Mouse (Mus musculus): ENCODE data around the gene Anxa1. TPM values are rescaled to one million over a fixed set of nuclear protein-coding genes. Genes with fewer than 3 reads are reported as not detected.

The Anxa1 gene
- total and polyA plus RNA-seq, 3 experiments: not detected

DNA sequence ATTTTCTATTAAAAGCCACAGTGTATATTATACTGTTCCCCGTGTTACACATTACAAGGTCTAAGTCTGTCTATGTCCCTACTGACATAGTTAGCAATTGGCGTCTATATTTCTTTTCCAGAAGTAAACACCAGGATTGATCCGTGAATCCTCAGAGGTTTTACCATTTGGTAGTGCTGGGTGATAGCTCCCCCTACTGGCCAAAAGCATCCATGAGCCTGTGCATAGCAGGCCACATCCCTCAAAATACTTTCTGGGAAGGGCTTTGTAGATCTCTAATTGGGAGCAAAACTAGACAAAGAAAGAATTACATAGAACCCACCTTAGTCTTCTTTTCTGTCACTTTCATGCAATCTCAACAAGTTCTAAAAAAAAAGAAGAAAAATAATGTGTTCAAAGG, 43.8 kb upstream of the Anxa1 start:
- H3K27ac ChIP-seq (ENCODE audit: control insufficient read depth, low read depth, low read length): no peak overlapping the region
- no peak overlapping the region for H3K4me3 ChIP-seq (ENCODE audit: control insufficient read depth in 1 of 2, insufficient read depth in 1 of 2, low read depth in 2 of 2, low read length in 2 of 2)
- no peak for TF ChIP-seq BHLHE40 (IDR thresholded peaks at IDR 0.05; ENCODE audit: borderline replicate concordance, low read depth, low read length)
- TF ChIP-seq SMC3 (IDR thresholded peaks at IDR 0.05; ENCODE audit: low read depth, low read length): peak; percentile 35
- TF ChIP-seq GATA1 (IDR thresholded peaks at IDR 0.05; ENCODE audit: low read depth, low read length): no peak
- no peak for TF ChIP-seq JUND (IDR thresholded peaks at IDR 0.05; ENCODE audit: low read depth, low read length)
- no peak for TF ChIP-seq POLR2A (IDR thresholded peaks at IDR 0.05; ENCODE audit: control insufficient read depth in 1 of 2, insufficient read depth in 1 of 2, low read depth in 1 of 2, low read length in 2 of 2, poor library complexity in 1 of 2)
- TF ChIP-seq CTCF (IDR thresholded peaks at IDR 0.05 in 2 of 3, conservative IDR thresholded peaks at IDR 0.05 in 1 of 3; ENCODE audit: control insufficient read depth in 1 of 3, insufficient read depth in 1 of 3, low read depth in 2 of 3, low read length in 3 of 3, poor library complexity in 1 of 3, severe bottlenecking in 1 of 3): peak; percentile 48 to 55 (median 50)
- no peak for TF ChIP-seq USF1 (IDR thresholded peaks at IDR 0.05; ENCODE audit: low read depth, low read length)
- no peak for TF ChIP-seq ETS1 (IDR thresholded peaks at IDR 0.05; ENCODE audit: low read depth, low read length)
- no peak for TF ChIP-seq CHD2 (IDR thresholded peaks at IDR 0.05; ENCODE audit: low read length)
- TF ChIP-seq UBTF (IDR thresholded peaks at IDR 0.05; ENCODE audit: borderline replicate concordance, insufficient read depth, low read depth, low read length): no peak
- TF ChIP-seq HCFC1 (IDR thresholded peaks at IDR 0.05; ENCODE audit: low read depth, low read length): no peak
- no peak for TF ChIP-seq MEF2A (IDR thresholded peaks at IDR 0.05; ENCODE audit: extremely low read depth, insufficient replicate concordance, low read depth, low read length, poor library complexity, severe bottlenecking)
- H3K27me3 ChIP-seq (ENCODE audit: control insufficient read depth in 1 of 2, insufficient read depth in 2 of 2, low read length in 2 of 2): no peaks in the 10 kb centered on the region
- no peak overlapping the region for H3K9ac ChIP-seq (ENCODE audit: control insufficient read depth, low read depth, low read length, poor library complexity, severe bottlenecking)
- no peaks in the 10 kb centered on the region for H3K36me3 ChIP-seq (ENCODE audit: control insufficient read depth in 1 of 2, insufficient read depth in 2 of 2, low read length in 2 of 2)
- H3K9me3 ChIP-seq (replicated peaks; ENCODE audit: insufficient read depth, low read length): no peaks in the 10 kb centered on the region
- H3K4me1 ChIP-seq (ENCODE audit: control insufficient read depth in 1 of 2, insufficient read depth in 2 of 2, low read length in 2 of 2): no peaks in the 10 kb centered on the region
- DNase-seq (ENCODE audit: low read depth, low spot score): peak; percentile 37
- no peaks in the 10 kb centered on the region for H3K79me2 ChIP-seq (ENCODE audit: control insufficient read depth, insufficient read depth, low read length, poor library complexity)

DNA sequence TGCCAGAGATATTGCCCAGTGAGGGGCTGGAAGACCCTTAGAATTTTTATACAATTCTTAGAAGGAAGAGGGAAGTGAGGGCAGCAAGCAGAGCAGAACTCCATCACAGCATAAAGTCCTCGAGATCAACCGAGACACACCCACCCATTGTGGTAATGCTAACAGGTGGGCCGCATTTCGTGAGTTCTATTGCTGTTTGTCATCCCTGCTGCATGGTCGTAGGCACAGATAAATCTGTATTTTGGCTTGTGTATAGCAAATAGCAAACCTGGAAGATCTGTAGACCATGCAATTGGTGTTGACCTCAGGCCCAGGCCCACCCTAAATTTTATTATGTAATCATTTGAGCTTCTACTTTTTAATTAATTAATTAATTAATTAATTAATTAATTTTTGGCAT, 43.2 kb upstream of the Anxa1 start:
- Histone ChIP-seq H3K4me3 (ENCODE audit: control insufficient read depth in 1 of 2, insufficient read depth in 1 of 2, low read depth in 2 of 2, low read length in 2 of 2) (no peak overlapping the region), H3K27me3 (ENCODE audit: control insufficient read depth in 1 of 2, insufficient read depth in 2 of 2, low read length in 2 of 2) (no peaks in the 10 kb centered on the region), H3K79me2 (ENCODE audit: control insufficient read depth, insufficient read depth, low read length, poor library complexity) (no peaks in the 10 kb centered on the region), H3K9me3 (replicated peaks; ENCODE audit: insufficient read depth, low read length) (no peaks in the 10 kb centered on the region), H3K27ac (ENCODE audit: control insufficient read depth, low read depth, low read length) (no peak overlapping the region), H3K9ac (ENCODE audit: control insufficient read depth, low read depth, low read length, poor library complexity, severe bottlenecking) (no peak overlapping the region), H3K4me1 (ENCODE audit: control insufficient read depth in 1 of 2, insufficient read depth in 2 of 2, low read length in 2 of 2) (no peaks in the 10 kb centered on the region), H3K36me3 (ENCODE audit: control insufficient read depth in 1 of 2, insufficient read depth in 2 of 2, low read length in 2 of 2) (no peaks in the 10 kb centered on the region)
- TF ChIP-seq TCF12 (IDR thresholded peaks at IDR 0.05; ENCODE audit: low read depth, low read length): no peak
- TF ChIP-seq SIN3A (IDR thresholded peaks at IDR 0.05; ENCODE audit: low read length): no peak
- no peak for TF ChIP-seq HCFC1 (IDR thresholded peaks at IDR 0.05; ENCODE audit: low read depth, low read length)
- TF ChIP-seq MAZ (IDR thresholded peaks at IDR 0.05; ENCODE audit: low read depth, low read length): no peak
- TF ChIP-seq NELFE (IDR thresholded peaks at IDR 0.05; ENCODE audit: low read depth, low read length): no peak
- no peak for TF ChIP-seq EP300 (IDR thresholded peaks at IDR 0.05; ENCODE audit: low read depth in 1 of 2, low read length in 2 of 2)
- no peak for TF ChIP-seq POLR2AphosphoS2 (IDR thresholded peaks at IDR 0.05; ENCODE audit: low read length)
- DNase-seq (ENCODE audit: low read depth, low spot score): no peak
